Mouse (Mus musculus) olfactory bulb, adult 2 months (tissue): ENCODE measurements around the gene Skap1. TPM values are rescaled to one million over a fixed set of nuclear protein-coding genes. Genes with fewer than 3 reads are reported as not detected.

Experiments used
- H3K27ac ChIP-seq: fragments of 200-500 bp; 2 replicates; pipeline ENCODE4 v1.5.1; 2012; ENCODE audit warnings: low read depth, low read length; ENCODE audit not compliant: insufficient read depth
- H3K4me1 ChIP-seq: fragments of 200-500 bp; 2 replicates; pipeline ENCODE4 v1.6.1; 2012; ENCODE audit warnings: low read length; ENCODE audit not compliant: control insufficient read depth, insufficient read depth
- H3K4me3 ChIP-seq: fragments of 200-500 bp; 2 replicates; pipeline ENCODE4 v1.5.1; 2012; ENCODE audit warnings: mild to moderate bottlenecking, low read depth, low read length, moderate library complexity; ENCODE audit not compliant: insufficient read depth
- CTCF ChIP-seq: fragments of 200-500 bp; IDR thresholded peaks from 2 replicates; pipeline ENCODE4 v1.5.1; 2012; ENCODE audit warnings: low read depth, mild to moderate bottlenecking, low read length, moderate library complexity; ENCODE audit not compliant: insufficient read depth
- POLR2A ChIP-seq: fragments of 200-500 bp; IDR thresholded peaks from 2 replicates; pipeline ENCODE4 v1.6.1; 2012; ENCODE audit warnings: mild to moderate bottlenecking, low read depth, low read length, moderate library complexity; ENCODE audit not compliant: insufficient read depth
- WGBS: fragments of 180-500 bp; shearing (Covaris S2); methylation state at CpG from one replicate; pipeline ENCODE4 v1.1.7; 2018; 5-methylcytosine and 5-hydroxymethylcytosine counted together
- polyA plus RNA-seq: library from polyadenylated mRNA; stranded (reverse); fragments of >200 nt; gene quantifications from 2 replicates; pipeline ENCODE4 v1.2.4, GENCODE M21; 2012; ENCODE audit warnings: low replicate concordance; ENCODE audit not compliant: missing spikeins, insufficient read depth, insufficient read length

Gene Skap1
- polyA plus RNA-seq, 1 experiment = not detected

DNA sequence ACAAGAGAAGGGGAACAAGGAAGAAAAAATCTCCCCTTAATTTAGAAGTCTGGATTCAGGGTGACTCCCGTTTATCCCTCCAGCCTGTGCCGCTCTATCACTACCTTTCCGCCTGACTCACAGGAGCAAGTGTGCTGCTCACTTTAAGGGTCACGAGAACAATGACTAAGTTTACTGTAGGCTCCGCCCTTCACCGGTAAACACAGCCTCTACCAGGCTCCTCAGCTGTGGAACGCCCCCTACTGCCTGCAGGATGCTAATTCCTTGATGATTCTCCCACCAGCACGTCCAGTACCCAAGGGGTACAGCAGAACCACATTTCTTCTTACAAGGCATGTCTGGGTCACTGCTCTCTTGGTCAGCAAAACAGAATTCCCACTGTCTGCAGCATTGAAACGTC, 158.4 kb downstream of the Skap1 start:
- H3K4me1 ChIP-seq = no peaks in the 10 kb centered on the region

DNA sequence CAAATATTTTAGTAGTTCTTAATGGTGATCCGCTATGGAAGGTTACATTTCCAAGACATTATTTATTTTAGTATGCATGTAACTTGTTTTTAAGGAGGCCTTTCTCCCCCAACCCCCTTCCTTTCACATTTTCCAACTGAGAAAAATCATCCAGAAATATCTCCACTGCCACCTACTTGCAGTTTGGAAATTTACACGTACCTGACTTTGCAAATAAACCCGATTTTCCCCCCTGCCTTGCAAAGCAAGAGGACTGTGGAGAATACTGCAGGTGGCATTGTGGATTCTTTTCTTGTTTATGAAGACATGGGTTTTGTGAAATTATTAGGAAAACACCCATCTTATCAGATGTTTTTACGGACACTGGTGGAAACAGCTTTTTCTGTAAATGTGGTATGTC, 160.0 kb downstream of the Skap1 start:
- no peak for TF ChIP-seq CTCF
- TF ChIP-seq POLR2A = no peak
- 52% methylated on average over 4 of the region's 4 CpGs for WGBS
- Histone ChIP-seq H3K4me1 (no peaks in the 10 kb centered on the region), H3K27ac (no peak overlapping the region), H3K4me3 (no peak overlapping the region)

More for the DNA sequence above, 158.4 kb downstream of the Skap1 start:
- Histone ChIP-seq H3K27ac (no peak overlapping the region), H3K4me3 (no peak overlapping the region)
- TF ChIP-seq POLR2A (no peak), CTCF (no peak)
- 16% methylated on average over 9 of the region's 9 CpGs for WGBS

DNA sequence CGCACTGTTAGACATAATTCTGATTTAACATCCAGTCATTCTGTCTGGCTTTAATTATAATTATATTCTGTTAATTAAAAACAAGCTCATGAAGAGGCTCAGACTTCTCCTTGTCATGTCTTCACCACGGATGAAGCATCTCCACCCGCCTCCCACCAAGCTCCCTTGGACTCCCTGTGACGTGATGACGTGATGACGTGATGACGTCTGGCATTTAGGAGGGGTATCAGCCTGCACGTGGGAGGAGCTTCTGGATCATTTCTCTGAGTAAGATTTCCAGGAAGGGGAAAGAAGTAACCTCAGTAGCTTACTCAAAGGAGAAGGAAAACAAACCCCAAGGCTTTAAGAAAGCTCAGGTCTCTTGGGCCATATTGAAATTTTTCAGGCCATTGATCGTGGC, 165.4 kb downstream of the Skap1 start:
- H3K4me1 ChIP-seq = no peaks in the 10 kb centered on the region
- TF ChIP-seq POLR2A (no peak), CTCF (no peak)
- H3K4me3 ChIP-seq = no peak overlapping the region
- 57% methylated on average over 9 of the region's 9 CpGs for WGBS
- no peak overlapping the region for H3K27ac ChIP-seq

DNA sequence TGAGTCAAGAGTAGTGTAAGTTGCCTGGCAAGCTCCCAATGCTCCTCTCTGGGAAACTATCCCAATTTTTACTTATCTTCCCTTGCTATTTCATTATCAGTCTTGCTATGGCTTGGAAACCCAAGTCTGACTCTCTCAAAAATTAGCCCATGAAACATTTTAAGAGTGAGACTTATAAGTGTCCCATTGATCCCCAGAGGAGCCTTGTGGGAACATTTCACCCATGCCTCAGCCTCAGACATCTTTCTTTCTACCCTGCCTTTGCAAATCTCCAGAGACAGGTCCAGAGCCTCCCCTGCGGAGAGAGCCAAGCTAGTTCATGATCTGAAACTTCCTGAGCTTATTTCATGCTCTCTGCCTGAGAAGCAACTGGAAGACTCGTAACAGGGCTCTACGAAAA, 167.1 kb downstream of the Skap1 start:
- no peaks in the 10 kb centered on the region for H3K4me1 ChIP-seq
- 75% methylated on average over 3 of the region's 3 CpGs for WGBS
- no peak overlapping the region for H3K27ac ChIP-seq
- no peak for TF ChIP-seq CTCF
- TF ChIP-seq POLR2A = no peak
- H3K4me3 ChIP-seq = no peak overlapping the region

DNA sequence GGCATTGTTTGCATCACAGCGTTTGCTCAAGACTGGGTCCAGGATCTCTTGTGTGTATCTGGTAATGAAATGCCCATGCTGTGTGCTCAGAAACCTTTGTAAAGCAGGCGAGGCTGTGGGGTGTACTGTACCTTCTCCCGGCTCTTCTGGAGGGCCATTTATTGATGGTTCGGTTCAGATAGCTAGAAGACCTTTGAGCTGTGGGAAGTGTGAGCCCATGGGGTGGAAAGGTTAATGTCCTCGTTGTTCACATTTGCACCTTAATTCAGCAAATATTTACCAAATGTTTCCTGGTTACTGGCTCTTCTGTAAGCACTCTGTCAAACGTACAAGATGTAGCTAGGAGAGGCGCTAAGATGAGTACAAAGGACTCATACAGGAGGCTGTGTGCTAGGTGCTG, 173.5 kb downstream of the Skap1 start:
- Histone ChIP-seq H3K4me3 (no peak overlapping the region), H3K27ac (no peak overlapping the region), H3K4me1 (no peaks in the 10 kb centered on the region)
- WGBS = 80% methylated on average over 7 of the region's 7 CpGs
- TF ChIP-seq POLR2A = no peak
- TF ChIP-seq CTCF = no peak

DNA sequence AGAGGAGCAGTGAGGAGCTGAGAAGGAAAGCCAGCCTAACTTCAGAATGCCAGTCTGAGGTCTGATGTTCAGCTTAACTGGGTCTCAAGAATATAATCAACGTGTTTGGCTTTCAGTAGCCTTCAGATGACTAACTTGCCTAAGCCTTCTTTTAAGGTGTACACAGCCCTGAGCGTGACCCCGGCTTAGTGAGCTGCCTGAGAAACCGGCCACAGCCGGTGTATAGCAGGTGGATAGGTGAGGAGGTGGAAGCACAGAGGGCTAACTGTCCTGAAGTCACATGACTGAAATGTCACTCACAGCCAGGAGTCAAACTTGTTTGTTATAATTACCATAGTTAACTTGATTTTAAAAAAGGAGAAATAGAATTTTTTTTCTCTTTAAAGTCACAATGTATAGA, 175.4 kb downstream of the Skap1 start:
- Histone ChIP-seq H3K27ac (no peak overlapping the region), H3K4me1 (peaks cover under 1% of the 10 kb centered on the region; the same call in 1 of the 2 replicates), H3K4me3 (no peak overlapping the region)
- TF ChIP-seq POLR2A (no peak), CTCF (no peak)
- WGBS = 68% methylated on average over 5 of the region's 5 CpGs

DNA sequence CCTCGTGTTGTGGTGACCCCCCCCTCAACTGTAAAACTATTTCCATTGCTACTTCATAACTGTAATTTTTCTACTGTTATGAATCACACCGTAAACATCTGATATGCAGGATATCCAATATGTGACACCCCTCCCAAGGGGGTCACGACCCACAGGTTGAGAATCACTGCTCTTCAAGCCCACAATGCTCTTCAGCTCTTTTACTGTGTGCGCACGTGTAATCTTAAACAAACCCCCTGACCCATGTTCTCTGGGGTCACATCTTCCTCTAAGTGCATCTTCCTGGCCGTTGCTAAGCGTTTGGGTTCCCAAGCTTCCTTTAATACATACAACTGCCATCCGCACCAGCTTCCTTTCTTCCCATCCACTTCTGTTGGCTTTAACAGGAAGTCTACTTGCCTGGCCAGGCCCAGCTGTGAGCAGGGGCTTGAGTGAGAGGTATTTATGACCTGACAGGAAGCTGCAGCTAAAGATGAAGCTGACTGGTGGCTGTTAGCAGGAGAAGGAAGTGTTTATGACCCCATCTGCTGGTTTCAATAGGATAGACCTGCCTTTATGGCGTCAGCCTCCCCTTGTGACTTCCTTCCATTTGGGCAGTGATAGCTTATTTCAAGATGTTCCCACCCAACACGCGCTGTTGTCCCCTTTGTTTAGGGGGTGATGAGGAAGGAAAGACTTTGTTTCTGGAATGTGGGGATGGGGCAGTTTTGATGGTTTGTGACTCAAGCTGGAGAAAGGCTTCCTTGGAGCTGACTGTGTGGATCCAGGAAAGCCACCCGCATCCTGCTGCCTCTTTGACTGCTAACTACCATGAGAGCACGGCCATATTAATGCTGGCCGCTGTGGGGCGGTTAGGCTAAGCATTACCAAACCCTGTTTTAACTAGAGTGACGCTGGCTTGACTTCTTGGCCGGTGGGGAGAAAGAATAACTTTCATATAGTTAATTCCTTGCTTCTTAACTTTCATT, 178.1 kb downstream of the Skap1 start:
- TF ChIP-seq POLR2A (no peak), CTCF (no peak)
- H3K4me1 ChIP-seq = peaks cover 6% of the 10 kb centered on the region
- WGBS = 87% methylated on average over 17 of the region's 17 CpGs

DNA sequence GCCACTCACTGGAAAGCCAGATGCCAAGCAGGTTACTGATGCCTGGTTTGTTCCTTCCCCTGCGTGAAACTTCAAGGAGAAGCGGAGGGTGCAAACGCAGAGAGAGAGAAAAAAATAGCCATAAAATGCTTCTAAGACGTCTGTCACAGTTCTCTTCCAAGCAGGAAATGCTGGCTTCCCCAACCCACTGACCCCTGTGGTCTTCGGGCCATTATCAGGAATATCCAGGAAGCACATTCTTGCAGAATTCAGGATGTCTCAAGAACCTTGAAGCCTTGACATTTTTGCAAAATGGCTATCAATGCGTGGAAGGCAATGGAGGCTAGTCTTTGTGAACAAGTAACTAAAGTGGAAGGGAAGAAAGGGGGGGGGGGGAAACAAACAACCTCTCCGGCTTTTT, 180.6 kb downstream of the Skap1 start:
- peaks cover 9% of the 10 kb centered on the region for H3K4me1 ChIP-seq
- peak overlapping the region; percentile 32; the same call in 1 of the 2 replicates for H3K27ac ChIP-seq
- 69% methylated on average over 7 of the region's 7 CpGs for WGBS
- no peak for TF ChIP-seq CTCF
- no peak for TF ChIP-seq POLR2A
- H3K4me3 ChIP-seq = no peak overlapping the region

More for the DNA sequence above, 178.1 kb downstream of the Skap1 start:
- Histone ChIP-seq H3K27ac (no peak overlapping the region), H3K4me3 (no peak overlapping the region)

DNA sequence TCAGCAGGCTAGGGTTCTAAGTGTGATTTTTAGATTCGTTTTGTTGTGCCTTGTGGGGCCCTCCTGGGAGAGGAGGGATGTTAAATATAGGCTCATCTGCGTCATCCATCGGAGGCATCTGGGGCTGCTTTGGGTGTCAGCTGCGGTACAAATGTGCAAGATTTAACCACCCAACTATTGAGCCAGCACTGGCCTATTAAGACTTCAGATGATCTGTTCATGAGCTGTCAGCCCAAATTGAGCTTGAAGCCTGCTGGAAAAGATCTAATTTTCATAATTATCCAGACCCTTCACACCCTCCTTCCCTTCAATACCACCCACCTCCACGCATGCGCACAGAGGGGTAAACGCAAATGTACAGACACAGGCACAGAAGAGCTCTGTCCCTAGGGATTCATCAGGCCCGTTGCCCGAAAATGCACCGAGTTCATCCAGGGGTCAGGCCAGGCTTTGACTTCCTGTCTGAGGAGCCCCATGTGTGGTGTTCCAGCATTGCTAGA, 181.2 kb downstream of the Skap1 start:
- 31% methylated on average over 10 of the region's 10 CpGs for WGBS

More for the DNA sequence above, 181.2 kb downstream of the Skap1 start:
- Histone ChIP-seq H3K4me1 (peaks cover 9% of the 10 kb centered on the region), H3K27ac (no peak overlapping the region), H3K4me3 (no peak overlapping the region)
- TF ChIP-seq POLR2A (no peak), CTCF (no peak)
